Mouse (Mus musculus) splenic B cell, adult 2 months (primary cell): Measurements from ENCODE around the gene Vmn1r43.
"Not testable (repeated sequence)": the region's sequence is repeated elsewhere in the genome, so short reads cannot be mapped to it uniquely, and the experiment has no call there.

Source experiments
- DNase-seq: peaks from one replicate; pipeline ENCODE4 v3.0.0-alpha.2; 2011; ENCODE audit warnings: low read depth, low spot score
- H3K27me3 ChIP-seq: 2 replicates; pipeline ENCODE4 v1.6.1; 2012; ENCODE audit warnings: mild to moderate bottlenecking, low read length, moderate library complexity, mixed read lengths; ENCODE audit not compliant: control insufficient read depth, poor library complexity, insufficient read depth, severe bottlenecking
- H3K36me3 ChIP-seq: 2 replicates; pipeline ENCODE4 v1.6.1; 2012; ENCODE audit warnings: mild to moderate bottlenecking, low read length, moderate library complexity, mixed read lengths; ENCODE audit not compliant: control insufficient read depth, poor library complexity, insufficient read depth, severe bottlenecking

The Vmn1r43 gene

DNA sequence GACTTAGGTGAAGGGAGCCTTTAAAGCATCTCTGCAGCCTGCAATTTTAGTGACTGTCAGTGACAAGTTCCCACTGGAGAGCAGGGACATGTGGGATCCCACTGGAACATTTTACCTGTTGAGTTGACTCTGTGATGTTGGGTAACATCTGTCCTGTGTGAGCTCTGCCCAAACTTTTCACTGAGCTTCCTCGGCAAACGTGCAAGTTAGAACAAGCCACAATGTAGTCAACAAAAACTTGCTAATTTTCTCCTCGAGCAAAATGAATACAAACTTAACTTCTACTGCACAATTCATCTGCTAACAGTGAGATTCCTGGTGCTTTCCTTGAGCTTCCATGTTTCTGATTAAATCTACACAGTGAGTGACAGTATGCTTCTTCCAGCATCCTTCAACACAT lies at the start of gene Vmn1r43, which contains the start of gene Vmn1r42:
Gene Vmn1r43 (minus strand): TSS at position 101 of the 400 bp plus-strand sequence.
Gene Vmn1r42 (minus strand): TSS at position 101 of the 400 bp plus-strand sequence.
- H3K27me3 ChIP-seq, H3K36me3 ChIP-seq: not testable (repeated sequence)

GRCm38 (mm10) chr6:89883812-89884211 lies 7.6 kb upstream of the Vmn1r43 start:
- Histone ChIP-seq H3K36me3 (no peaks in the 10 kb centered on the region), H3K27me3 (no peaks in the 10 kb centered on the region)
- DNase-seq, result no peak

More for the DNA sequence above, at the start of gene Vmn1r43, which contains the start of gene Vmn1r42:
- not testable (repeated sequence) for DNase-seq

- H3K36me3 ChIP-seq, result no peaks in the 10 kb centered on the region
- no peaks in the 10 kb centered on the region for H3K27me3 ChIP-seq
- DNase-seq, result no peak
Measured at GRCm38 (mm10) chr6:89883360-89883759, 7.1 kb upstream of the Vmn1r43 start, which contains the start of gene Vmn1r44. Gene Vmn1r44 (plus strand): TSS chr6:89883660.

- DNase-seq, result no peak
- Histone ChIP-seq H3K27me3 (no peaks in the 10 kb centered on the region), H3K36me3 (no peaks in the 10 kb centered on the region)
Measured at GRCm38 (mm10) chr6:89880867-89881266, 4.7 kb upstream of the Vmn1r43 start.

GRCm38 (mm10) chr6:89876963-89877362 lies 750 bp upstream of the Vmn1r43 start:
- Histone ChIP-seq H3K36me3 (no peaks in the 10 kb centered on the region), H3K27me3 (no peaks in the 10 kb centered on the region)
- no peak for DNase-seq

DNA sequence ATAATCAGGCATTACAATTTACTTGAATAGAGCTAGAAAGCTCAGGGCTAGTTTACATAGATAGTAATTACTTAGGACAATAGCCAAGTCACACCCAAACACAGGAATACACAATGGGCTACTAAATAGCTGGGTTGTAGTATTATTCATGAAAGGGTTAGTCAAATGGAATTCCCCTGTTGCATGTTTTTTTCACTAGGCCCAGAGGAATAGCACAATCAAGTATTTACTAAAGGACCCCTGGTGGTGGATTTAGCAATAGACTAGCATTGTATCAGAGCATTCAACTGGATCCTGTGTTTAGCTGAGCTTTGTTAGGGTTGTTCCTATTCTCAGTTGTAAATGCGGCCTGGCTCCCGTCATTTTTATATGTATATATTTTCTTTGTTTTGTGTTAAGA lies 8.2 kb downstream of the Vmn1r43 start:
- DNase-seq, result no peak

GRCm38 (mm10) chr6:89867276-89867675 lies 8.9 kb downstream of the Vmn1r43 start:
- Histone ChIP-seq H3K27me3 (no peaks in the 10 kb centered on the region), H3K36me3 (no peaks in the 10 kb centered on the region)
- no peak for DNase-seq

More for the DNA sequence above, 8.2 kb downstream of the Vmn1r43 start:
- no peaks in the 10 kb centered on the region for H3K27me3 ChIP-seq
- H3K36me3 ChIP-seq, result no peaks in the 10 kb centered on the region

- no peak for DNase-seq
- H3K36me3 ChIP-seq, result no peaks in the 10 kb centered on the region
- H3K27me3 ChIP-seq, result no peaks in the 10 kb centered on the region
Measured at GRCm38 (mm10) chr6:89863792-89864191, 12.4 kb downstream of the Vmn1r43 start.

DNA sequence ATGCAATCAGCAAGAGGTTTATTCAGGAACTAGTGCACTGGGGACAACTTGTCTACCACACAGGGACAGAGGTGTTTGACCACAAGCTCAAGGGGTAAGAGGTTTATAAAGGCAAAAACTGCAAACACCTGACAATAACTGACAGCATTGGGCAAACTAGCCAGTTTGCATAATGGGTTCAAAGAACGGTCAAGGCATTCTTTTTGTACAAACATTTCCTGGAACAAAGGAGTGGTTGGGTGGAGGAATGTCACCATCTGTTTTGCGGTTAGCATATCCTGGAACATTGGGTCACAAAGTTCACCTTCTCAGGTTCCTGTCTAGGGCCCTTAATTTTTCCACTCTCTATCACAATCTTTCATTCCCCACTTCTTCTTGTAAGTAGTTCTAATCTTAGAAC lies 16.4 kb downstream of the Vmn1r43 start:
- DNase-seq, result no peak
- no peaks in the 10 kb centered on the region for H3K27me3 ChIP-seq

GRCm38 (mm10) chr6:89857552-89857951 lies 18.7 kb downstream of the Vmn1r43 start:
- Histone ChIP-seq H3K27me3 (no peaks in the 10 kb centered on the region), H3K36me3 (no peaks in the 10 kb centered on the region)
- DNase-seq, result no peak

More for the DNA sequence above, 16.4 kb downstream of the Vmn1r43 start:
- H3K36me3 ChIP-seq, result no peaks in the 10 kb centered on the region
